Mouse (Mus musculus) small intestine, adult 2 months (tissue): ENCODE data around the gene Diras2.

Source experiments
- CTCF ChIP-seq: fragments of 200-500 bp; IDR thresholded peaks from 2 replicates; pipeline ENCODE4 v1.5.1; 2012; ENCODE audit warnings: low read depth, mild to moderate bottlenecking, control low read depth, inconsistent platforms, low read length, moderate library complexity, mixed read lengths; ENCODE audit not compliant: insufficient replicate concordance, insufficient read length; ENCODE audit errors: extremely low read depth
- POLR2A ChIP-seq: fragments of 200-500 bp; IDR thresholded peaks from 2 replicates; pipeline ENCODE4 v1.6.1; 2012; ENCODE audit warnings: low read depth, mild to moderate bottlenecking, control low read depth, inconsistent platforms, low read length, moderate library complexity

DNA sequence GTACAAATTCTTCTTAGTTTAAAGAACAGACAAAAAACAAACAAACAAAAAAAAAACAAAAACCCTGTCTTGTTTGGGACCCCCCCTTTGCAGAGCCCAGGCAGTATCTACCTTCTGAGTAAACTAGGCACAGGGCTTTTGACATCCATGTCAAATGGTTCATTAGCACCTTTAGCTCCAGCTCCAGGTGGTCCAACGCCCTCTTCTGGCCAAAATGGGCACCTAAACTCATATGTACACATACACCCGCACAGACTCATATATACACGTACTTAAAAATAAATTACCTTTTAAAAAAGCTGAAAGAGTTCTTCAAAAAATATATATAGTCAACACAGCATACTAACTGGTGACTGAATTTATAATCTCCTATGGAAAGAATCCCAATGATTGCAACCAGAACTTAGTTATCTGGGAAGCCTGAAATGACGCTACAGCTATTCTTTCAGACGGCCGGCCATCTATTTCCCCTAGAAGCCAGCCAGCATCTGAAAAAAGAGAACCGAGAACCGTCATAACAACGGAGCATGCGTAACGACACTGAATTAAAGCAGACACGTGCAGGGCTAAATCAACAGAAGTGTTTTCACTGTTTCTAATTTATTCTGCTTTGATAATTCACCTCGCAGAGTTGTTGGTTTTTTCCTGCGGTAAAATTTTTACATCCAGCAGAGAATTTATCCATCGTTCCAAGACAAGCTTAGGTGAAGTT, 73.7 kb downstream of the Diras2 start:
- TF ChIP-seq POLR2A (no peak), CTCF (no peak)
